Mouse (Mus musculus): ENCODE measurements around the gene Spry2. TPM values are rescaled to one million over a fixed set of nuclear protein-coding genes. Genes with fewer than 3 reads are reported as not detected.

The Spry2 gene
- polyA plus RNA-seq, 1 experiment from 2014 or later, result 36.1 TPM

GRCm38 (mm10) chr14:105922427-105922826 is 25.8 kb upstream of the Spry2 start:
- ATAC-seq, result no peak

DNA sequence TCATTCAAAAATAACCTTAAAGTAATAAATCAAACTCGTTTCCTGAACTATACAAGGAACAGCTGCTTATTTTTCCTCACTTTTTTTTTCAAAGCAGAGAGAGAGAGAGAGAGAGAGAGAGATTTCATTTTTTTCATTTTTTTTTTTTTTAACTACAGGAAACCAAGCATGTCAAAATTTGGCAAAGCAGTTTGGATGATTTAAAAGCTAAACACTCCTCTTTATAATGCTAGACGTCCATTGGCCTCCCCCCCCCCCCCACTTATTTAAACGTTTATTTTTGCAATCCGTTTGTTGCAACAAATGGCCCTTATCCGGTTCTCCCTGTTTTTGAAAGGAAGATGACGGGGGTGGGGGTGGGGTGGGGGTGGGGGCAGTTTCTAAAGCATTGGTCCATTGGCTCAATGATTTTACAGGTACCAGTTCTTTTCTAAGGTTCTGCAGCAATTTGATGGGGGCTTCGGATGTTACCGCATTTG is 24.6 kb upstream of the Spry2 start:
- 13% methylated on average over 8 of the region's 8 CpGs for WGBS
- ATAC-seq, result no peak
- Histone ChIP-seq H3K4me3 (ENCODE audit: low read depth, low read length) (no peak overlapping the region), H3K9me3 (ENCODE audit: control insufficient read depth) (no peaks in the 10 kb centered on the region), H3K4me1 (replicated peaks; ENCODE audit: control insufficient read depth, insufficient read depth, low read length) (no peaks in the 10 kb centered on the region; the same call in 1 of the 2 replicates), H3K9ac (ENCODE audit: low read depth, low read length) (no peak overlapping the region), H3K27ac (ENCODE audit: low read depth, low read length) (no peak overlapping the region), H3K27me3 (replicated peaks; ENCODE audit: control insufficient read depth, insufficient read depth, low read length) (no peaks in the 10 kb centered on the region), H3K36me3 (ENCODE audit: control insufficient read depth, insufficient read depth) (no peaks in the 10 kb centered on the region), H3K4me2 (replicated peaks; ENCODE audit: low read depth) (0 out of 2 replicates have a peak overlapping the region, but pooled peaks have one; percentile 0)
- TF ChIP-seq CTCF (IDR thresholded peaks at IDR 0.05; ENCODE audit: low read depth), result no peak

More at GRCm38 (mm10) chr14:105922427-105922826, 25.8 kb upstream of the Spry2 start:
- no peaks in the 10 kb centered on the region; the same call in 1 of the 2 replicates for H3K4me1 ChIP-seq (replicated peaks; ENCODE audit: control insufficient read depth, insufficient read depth, low read length)
- WGBS, result 27% methylated on average over 5 of the region's 5 CpGs
- H3K9me3 ChIP-seq (ENCODE audit: control insufficient read depth), result no peaks in the 10 kb centered on the region
- no peak for TF ChIP-seq CTCF (IDR thresholded peaks at IDR 0.05; ENCODE audit: low read depth)
- no peaks in the 10 kb centered on the region for H3K36me3 ChIP-seq (ENCODE audit: control insufficient read depth, insufficient read depth)
- H3K4me2 ChIP-seq (replicated peaks; ENCODE audit: low read depth), result no peak overlapping the region
- no peak overlapping the region for H3K27ac ChIP-seq (ENCODE audit: low read depth, low read length)
- no peaks in the 10 kb centered on the region for H3K27me3 ChIP-seq (replicated peaks; ENCODE audit: control insufficient read depth, insufficient read depth, low read length)
- no peak overlapping the region for H3K4me3 ChIP-seq (ENCODE audit: low read depth, low read length)
- H3K9ac ChIP-seq (ENCODE audit: low read depth, low read length), result no peak overlapping the region

- Histone ChIP-seq H3K9me3 (ENCODE audit: control insufficient read depth) (no peaks in the 10 kb centered on the region), H3K4me2 (replicated peaks; ENCODE audit: low read depth) (peak overlapping the region; percentile 0; the same call in 1 of the 2 replicates), H3K27me3 (replicated peaks; ENCODE audit: control insufficient read depth, insufficient read depth, low read length) (no peaks in the 10 kb centered on the region), H3K4me1 (replicated peaks; ENCODE audit: control insufficient read depth, insufficient read depth, low read length) (no peaks in the 10 kb centered on the region; the same call in 1 of the 2 replicates), H3K27ac (ENCODE audit: low read depth, low read length) (no peak overlapping the region), H3K9ac (ENCODE audit: low read depth, low read length) (no peak overlapping the region), H3K36me3 (ENCODE audit: control insufficient read depth, insufficient read depth) (no peaks in the 10 kb centered on the region), H3K4me3 (ENCODE audit: low read depth, low read length) (no peak overlapping the region)
- WGBS, result 42% methylated on average over 23 of the region's 23 CpGs
- no peak for ATAC-seq
- no peak for TF ChIP-seq CTCF (IDR thresholded peaks at IDR 0.05; ENCODE audit: low read depth)
These were observed 24.0 kb upstream of the Spry2 start for GRCm38 (mm10) chr14:105920395-105921216.

GRCm38 (mm10) chr14:105907216-105907615 is 10.6 kb upstream of the Spry2 start:
- 70% methylated on average over 6 of the region's 6 CpGs for WGBS
- no peaks in the 10 kb centered on the region for H3K4me1 ChIP-seq (replicated peaks; ENCODE audit: control insufficient read depth, insufficient read depth, low read length)
- no peak for ATAC-seq
- no peak overlapping the region for H3K9ac ChIP-seq (ENCODE audit: low read depth, low read length)
- TF ChIP-seq CTCF (IDR thresholded peaks at IDR 0.05; ENCODE audit: low read depth), result no peak
- no peak overlapping the region for H3K4me3 ChIP-seq (ENCODE audit: low read depth, low read length)
- H3K27ac ChIP-seq (ENCODE audit: low read depth, low read length), result no peak overlapping the region
- H3K36me3 ChIP-seq (ENCODE audit: control insufficient read depth, insufficient read depth), result no peaks in the 10 kb centered on the region
- no peaks in the 10 kb centered on the region for H3K9me3 ChIP-seq (ENCODE audit: control insufficient read depth)
- no peaks in the 10 kb centered on the region for H3K27me3 ChIP-seq (replicated peaks; ENCODE audit: control insufficient read depth, insufficient read depth, low read length)
- H3K4me2 ChIP-seq (replicated peaks; ENCODE audit: low read depth), result no peak overlapping the region

GRCm38 (mm10) chr14:105905935-105906334 is 9.3 kb upstream of the Spry2 start:
- Histone ChIP-seq H3K27ac (ENCODE audit: low read depth, low read length) (no peak overlapping the region), H3K4me2 (replicated peaks; ENCODE audit: low read depth) (no peak overlapping the region), H3K27me3 (replicated peaks; ENCODE audit: control insufficient read depth, insufficient read depth, low read length) (no peaks in the 10 kb centered on the region), H3K9ac (ENCODE audit: low read depth, low read length) (no peak overlapping the region), H3K4me1 (replicated peaks; ENCODE audit: control insufficient read depth, insufficient read depth, low read length) (no peaks in the 10 kb centered on the region), H3K36me3 (ENCODE audit: control insufficient read depth, insufficient read depth) (no peaks in the 10 kb centered on the region), H3K9me3 (ENCODE audit: control insufficient read depth) (no peaks in the 10 kb centered on the region), H3K4me3 (ENCODE audit: low read depth, low read length) (no peak overlapping the region)
- no peak for TF ChIP-seq CTCF (IDR thresholded peaks at IDR 0.05; ENCODE audit: low read depth)
- ATAC-seq, result no peak
- 89% methylated on average over 5 of the region's 5 CpGs for WGBS

DNA sequence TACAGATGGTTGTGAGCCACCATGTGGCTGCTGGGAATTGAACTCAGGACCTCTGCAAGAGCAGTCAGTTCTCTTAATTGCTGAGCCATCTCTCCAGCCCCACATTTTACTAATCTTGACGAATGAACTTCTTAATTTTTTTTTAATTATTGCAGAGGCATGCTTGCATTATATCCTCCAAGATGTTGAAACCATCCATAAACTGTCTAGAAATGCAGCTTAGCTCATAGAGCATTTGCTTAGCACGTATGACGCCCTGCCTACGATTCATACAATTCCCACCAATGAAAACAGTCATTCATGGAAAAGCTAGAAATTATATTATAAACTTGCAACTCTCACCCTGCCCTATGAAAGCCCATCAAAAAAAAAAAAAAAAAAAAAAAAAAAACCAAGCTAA is 8.9 kb upstream of the Spry2 start:
- H3K9ac ChIP-seq (ENCODE audit: low read depth, low read length), result no peak overlapping the region
- H3K27me3 ChIP-seq (replicated peaks; ENCODE audit: control insufficient read depth, insufficient read depth, low read length), result no peaks in the 10 kb centered on the region
- WGBS, result 95% methylated on average over 4 of the region's 4 CpGs
- no peak overlapping the region for H3K4me2 ChIP-seq (replicated peaks; ENCODE audit: low read depth)
- H3K4me1 ChIP-seq (replicated peaks; ENCODE audit: control insufficient read depth, insufficient read depth, low read length), result no peaks in the 10 kb centered on the region
- no peak for TF ChIP-seq CTCF (IDR thresholded peaks at IDR 0.05; ENCODE audit: low read depth)
- no peak for ATAC-seq
- no peak overlapping the region for H3K27ac ChIP-seq (ENCODE audit: low read depth, low read length)
- no peaks in the 10 kb centered on the region for H3K9me3 ChIP-seq (ENCODE audit: control insufficient read depth)
- H3K4me3 ChIP-seq (ENCODE audit: low read depth, low read length), result no peak overlapping the region
- H3K36me3 ChIP-seq (ENCODE audit: control insufficient read depth, insufficient read depth), result no peaks in the 10 kb centered on the region

Measured in intestine, postnatal 0 days (tissue).